Mouse (Mus musculus): ENCODE results near the gene Adgrg3.
A peak's percentile ranks its signal among the peaks of the same experiment; 100 is the strongest.

Adgrg3 gene

DNA sequence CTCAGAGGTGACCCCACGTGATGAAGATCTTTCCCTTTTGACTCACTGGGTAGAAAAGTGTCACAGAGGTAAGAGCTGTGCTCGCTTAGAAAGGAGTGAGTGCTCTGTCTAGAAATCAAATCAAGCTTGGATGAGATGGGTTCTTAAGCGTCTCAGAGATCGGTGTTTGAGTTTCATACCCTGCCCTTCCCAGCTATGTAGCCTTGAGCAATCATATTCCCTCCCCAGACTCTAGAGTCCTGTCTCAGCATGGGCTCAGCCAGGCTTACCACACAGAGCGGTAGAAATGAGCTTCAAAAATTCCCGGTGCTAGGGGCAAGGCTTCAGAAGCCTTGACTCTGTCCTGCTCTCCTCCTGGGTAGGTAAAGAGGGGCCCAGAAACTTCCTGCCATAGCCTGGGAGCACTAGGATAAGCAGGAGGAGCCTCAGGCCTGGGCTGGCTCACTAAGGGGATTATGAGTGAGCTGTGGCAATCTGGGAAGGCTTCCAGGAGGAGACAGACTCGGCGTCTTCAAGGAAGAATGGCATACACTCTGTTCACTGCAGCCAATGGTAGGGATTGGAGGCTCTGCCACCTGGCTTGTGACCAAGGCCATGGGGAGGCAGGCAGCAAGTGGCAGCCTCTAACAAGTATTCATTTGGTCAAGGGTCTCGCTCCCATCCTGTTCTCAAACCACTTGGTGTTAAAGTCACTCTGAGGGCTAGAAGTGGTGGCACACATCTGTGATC is 24.3 kb upstream of the Adgrg3 start:
- no peak for DNase-seq

DNA sequence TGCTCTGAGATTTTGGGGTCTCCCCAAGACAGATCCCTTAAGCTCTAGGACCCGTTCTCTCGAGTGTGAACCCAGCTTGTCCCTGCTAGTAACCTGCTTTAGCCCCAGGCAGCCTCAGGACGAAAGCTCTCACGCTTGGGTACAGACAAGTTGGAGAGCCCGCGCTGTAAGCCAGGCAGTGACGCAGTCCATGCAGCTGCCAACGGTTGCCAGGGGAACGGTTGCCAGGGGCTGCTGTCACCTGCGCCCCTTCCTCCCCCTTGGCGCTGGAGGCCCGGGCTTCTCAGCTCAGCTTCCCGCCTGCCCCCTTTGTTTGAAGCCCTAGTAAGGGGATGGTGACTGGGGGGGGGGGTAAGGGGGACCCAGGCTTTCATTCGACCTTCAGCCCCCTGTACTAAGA is 23.5 kb upstream of the Adgrg3 start:
- DNase-seq, result peak; percentile 81

DNA sequence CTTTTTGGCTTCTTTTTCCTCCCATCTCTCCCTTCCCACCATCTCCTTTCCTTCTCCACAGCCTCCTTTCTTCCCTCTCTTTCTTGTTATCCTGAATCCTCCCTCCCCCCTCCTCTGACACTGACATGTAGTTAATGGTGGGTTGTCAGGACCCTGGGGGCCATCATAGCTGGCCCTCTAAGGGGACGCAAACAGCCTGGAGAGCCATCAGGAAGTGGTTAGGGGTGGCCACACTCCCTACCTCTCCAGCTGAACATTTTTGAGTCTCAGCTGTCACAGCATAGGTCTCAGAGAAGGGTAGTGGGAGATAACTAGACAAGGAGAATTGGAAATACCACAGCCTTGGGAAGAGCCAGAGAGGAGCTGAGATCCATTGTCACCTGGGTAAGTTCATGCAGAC is 23.0 kb upstream of the Adgrg3 start:
- no peak for DNase-seq

DNA sequence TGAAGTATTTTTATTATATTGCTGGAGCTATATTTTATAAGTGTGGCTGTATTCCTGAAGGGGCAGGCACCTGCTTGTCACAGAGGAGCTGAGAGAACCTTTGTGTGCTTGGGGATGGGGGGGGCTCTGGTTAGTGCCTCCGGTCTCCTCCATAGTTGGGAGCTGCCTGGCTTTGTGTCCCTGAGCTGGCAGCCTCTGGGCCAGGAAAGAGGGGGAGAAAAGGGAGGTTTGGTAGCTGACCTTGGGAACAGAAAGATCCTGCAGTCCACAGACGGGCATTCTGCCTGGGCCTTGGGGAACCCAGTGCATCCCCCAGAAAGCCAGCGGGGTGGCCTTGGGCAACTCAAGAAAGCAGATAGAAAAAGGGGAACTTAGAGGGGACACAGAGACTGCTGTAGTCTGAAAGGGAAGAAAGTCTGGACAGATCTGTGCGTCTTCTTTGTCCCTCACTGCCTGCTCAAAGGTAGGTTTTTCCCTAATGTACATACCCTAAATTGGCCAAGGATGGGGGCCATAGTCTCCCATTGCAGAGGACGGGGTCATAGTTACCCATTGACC is 22.1 kb upstream of the Adgrg3 start:
- no peak for DNase-seq

DNA sequence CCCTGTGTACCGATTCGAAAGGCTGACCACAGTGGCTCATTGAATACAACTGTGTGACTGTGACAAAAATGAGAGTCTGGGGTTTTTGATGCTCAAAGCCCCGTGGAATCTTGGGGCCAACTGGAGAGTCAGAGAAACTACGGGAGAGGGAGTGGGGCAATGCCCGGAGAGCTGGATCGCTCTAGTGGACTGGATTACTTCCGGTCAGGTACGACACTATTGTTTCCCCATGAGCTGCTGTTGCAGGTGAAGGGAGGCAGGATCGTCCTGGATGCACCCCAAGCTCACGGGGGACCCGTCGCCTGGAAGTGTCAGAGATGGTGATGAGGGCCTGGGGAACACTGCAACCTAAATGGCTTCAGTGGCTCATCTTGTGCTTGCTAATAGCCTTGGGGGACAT is 21.5 kb upstream of the Adgrg3 start:
- DNase-seq, result no peak

DNA sequence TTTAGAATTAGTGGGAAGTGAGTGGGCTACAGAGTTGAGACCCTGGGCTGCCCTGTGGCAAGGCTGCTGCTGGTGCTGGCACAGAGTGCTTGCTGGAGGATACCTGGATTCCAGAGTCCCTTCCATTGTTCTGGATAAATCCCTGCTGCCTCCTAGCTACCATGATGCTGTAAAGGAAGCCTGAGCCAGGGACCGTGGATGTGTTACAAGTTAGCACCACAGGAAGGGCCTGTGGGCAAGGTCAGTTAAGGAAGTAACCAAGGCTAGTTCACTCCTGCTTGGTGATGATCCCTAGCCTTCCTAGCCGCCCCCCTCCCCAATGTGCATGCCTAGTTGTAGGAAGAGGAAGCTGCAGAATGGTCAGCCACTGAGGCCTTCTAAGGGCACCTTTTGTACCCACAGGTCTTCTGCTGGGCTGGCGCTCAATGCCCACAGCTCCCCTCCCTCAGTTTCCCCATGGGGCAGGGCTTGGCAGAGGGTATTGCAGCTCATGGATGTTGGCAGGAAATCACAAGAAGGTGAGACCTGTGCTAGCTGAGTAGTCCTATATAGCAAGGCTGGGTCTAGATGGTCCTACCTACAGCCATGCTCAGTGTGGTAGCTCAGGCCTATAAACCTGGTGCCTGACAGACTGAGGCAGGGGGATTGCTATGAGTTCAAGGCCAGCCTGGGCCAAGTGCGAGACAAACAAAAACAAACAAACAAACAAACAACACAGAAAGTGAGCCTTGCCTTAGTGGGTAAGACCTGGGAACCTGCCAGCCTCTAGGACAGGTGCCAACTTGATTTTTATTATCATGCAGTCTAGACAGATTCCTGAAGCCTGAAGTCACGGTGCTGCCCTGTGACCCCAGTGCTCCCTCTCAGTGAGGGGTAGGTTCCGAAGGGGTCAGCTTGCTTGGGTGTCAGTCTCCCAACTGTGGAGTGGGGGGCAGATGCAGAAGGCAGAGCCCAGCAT is 20.3 kb upstream of the Adgrg3 start:
- peak; percentile 84 for DNase-seq

DNA sequence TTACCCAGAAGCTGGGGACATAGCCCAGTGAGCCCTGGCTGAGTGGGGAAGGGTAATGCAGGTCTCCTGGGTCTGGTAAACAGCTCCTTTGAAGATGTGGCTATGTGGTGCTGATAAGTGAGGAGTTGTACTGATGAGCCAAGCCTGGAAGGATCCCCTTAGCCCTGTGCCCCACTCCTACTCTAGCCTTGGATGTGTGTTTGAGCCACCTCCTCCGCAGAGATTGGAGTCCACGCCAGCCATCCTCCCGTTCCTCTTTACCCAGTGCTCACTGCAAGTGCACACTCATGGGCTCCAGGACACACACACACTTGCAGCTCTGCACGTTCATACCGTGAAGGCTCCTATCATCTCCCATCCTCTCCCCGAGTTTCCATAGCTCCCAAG is 19.6 kb upstream of the Adgrg3 start:
- DNase-seq, result no peak

DNA sequence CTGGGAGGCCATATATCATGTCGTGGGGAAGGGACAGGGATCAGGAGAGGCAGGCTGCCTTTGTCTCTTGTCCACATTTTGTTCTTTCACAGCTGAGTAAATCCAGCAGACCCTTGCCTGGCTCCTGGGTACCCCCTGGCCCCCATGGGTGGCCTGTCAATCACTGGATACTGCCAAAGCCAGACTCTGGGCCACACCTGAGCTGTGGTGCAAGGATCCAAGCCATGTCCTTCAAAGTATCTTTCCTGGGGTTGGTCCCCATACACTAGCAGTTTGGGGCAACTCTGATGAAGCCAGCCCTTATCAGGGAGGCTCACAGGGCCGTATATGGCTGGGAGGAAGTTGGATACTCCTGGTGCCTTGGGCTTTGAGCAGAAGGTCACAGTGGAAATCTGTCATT is 19.1 kb upstream of the Adgrg3 start:
- DNase-seq, result no peak

DNA sequence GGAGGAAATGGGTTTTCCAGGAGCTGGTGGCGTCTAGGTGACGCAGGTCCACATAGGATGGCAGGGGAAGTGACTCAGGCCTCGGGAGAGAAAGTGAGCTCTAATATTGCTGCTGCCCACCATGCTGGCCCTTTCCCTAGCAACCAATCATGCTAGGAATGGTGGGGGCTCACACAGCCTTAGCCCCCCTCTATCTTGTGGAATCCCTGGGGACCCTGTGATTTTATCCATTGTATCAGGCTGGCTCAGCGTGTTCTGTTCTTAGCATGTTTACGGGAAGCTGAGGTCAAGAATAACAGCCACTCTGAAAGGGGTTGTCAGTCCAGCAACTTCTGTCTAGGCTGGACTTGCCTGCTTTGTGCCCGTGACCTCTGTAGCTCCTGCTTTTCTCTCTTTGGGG is 18.5 kb upstream of the Adgrg3 start:
- peak; percentile 68 for DNase-seq

DNA sequence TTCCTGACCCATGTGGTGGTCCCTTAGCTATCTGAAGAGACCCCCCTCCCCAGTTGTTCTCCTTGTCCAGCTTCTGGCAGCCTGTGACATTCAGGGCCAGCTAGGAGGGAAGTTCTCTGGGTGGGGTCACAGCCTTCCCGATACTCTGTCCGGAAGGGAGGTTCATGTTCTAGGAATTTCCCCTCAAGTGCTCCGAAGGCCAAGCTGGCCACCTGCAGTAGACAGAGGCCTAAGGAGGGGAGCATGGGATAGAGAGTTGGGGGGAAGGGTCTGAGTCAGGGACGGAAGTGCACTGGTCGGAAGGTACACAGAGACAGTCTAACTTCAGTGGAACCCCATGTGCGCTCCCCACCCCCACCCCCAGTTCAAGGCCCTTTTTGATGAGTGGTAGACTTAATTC is 17.5 kb upstream of the Adgrg3 start:
- peak; percentile 71 for DNase-seq

DNA sequence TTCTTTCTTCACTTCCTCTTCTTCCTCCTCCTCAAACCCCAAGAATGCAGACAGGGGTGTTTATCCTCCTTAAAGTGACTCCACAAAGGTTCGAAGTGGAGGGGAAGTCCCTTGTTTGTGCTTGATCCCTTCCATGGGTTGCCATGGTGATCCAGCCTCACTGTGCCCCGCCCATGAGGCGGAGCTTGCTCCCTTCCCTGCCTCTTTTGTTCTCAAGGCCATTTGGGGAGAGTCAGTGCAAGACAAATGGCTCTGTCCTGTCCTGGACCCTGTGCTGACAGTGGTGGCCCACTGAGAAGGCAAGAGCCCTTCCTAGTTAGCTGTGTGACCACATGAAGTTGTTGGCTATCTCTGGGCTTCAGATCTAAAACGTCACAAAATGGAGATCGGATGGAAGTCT is 16.8 kb upstream of the Adgrg3 start:
- peak; percentile 83 for DNase-seq

DNA sequence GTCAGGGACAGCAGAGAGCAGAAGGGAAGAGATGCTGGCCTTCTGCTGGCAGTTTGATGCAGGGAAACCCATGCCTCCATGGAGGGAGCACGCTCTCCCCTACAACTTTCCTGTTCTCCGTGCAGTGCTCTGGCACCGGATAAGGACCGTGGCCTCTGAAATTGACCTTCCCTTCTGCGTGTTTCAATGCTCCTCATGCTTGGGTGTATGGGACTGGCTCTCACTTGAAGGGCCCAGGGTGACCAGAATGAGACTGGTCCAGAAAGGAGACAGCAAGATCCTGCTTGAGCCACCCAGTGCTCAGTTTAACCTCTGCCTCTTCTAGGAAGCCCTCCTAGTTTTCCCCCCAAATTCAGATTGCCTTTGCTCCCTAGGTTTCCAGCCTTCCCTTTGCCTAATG is 16.3 kb upstream of the Adgrg3 start:
- DNase-seq, result no peak

DNA sequence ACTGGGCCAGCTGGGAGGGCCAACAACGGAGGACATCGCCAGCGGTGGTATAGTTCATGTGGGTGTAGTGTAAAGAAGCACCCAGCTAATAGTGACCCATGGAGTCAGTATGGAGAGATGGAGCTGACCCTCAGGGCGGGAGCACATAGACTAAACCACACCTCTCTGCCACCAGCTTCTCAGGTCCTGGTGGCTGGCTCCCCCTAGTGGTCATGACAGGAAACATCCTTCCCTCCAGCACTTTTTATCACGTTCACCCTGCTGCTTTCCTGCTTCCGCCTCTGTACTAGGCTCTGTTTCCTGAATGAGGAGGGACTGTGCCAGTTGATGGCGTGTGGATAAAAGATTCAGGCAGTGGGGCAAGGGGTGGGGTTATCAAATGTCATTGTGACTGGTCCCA is 15.8 kb upstream of the Adgrg3 start:
- peak; percentile 88 for DNase-seq

DNA sequence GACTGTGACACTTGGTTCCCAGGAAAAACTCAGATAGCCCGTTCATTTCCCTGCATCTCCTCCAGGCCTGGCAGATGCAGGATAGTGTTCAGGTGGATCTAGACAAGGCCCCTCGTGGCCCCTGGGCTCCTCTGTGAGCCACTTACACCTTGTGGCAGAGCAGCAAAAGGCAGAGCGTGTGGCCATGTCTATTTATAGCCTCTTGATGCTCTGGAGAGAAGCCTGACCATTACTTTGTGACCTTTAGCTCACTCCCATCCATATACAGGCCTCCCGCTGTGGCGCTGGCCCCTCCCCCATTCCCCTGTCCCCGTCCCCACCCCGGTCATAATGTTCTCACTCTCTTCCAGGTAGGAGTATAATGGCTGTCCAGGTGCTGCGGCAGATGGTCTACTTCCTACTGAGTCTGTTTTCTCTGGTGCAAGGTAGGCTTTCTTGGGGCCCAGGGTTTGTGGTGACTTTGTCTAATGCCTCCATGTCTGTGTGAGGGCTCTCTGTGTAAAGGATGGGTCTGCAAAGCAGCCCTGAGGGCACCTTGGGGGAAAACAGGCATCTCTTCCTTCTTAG is 15.3 kb upstream of the Adgrg3 start:
- no peak for DNase-seq

DNA sequence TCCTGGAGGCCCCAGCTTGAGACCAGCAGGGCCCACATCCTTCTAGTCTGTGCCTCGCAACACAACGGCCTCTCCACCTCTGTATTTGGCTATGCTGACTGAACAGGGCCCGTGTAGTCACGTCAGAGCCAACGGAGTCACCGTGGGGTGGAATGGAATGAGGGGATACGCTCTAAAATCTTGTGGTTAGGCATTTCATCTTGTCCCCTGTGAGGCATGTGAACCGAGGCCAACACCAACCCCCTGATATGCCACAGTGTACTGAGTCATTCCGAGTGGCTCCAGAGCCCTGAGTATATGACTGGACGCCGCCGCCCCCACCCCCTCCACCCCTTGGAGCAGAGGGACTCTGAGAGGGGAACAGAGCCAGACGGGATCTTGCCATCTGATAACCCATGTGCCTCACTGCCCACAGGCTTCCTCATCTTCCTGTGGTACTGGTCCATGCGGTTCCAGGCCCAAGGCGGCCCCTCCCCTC is 5.0 kb upstream of the Adgrg3 start:
- no peak for DNase-seq

DNA sequence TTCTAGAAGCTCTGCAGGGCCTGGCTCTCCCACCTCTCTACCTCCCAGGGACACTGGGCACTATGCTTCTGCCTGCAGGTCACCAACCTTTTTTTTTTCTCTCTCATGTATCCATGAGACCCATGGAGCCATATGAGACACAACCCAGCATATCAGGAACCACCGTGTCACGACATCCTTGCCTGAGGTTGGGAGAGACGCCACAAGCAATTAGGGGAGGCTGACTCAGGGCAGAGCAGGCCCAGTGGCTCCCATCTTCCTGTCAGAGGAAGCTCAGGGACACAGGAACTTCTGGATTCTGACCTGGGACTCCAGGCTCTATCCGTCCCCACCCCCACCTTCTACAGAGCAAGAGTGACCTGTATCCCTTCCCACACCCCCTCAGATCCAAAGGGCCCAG is 1.6 kb upstream of the Adgrg3 start:
- no peak for DNase-seq

DNA sequence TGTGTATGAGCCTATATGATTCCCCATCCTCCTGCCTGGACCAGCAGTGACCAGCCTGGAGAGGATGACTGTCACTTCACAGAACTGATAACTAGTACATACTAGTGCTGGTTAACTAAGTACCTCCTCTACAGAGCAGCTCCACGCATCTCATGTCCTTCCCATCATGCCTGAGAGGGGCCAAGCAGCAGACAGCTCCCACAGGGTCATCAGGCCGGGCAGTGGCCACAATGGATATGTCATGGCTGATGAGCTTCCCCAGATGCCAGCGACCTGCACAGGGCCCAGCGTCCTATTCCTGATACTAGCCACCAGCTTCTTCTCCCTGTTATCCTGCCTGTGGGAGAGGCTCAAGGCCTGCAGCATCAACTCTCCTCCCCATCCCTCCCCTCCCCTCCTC is 808 bp upstream of the Adgrg3 start:
- DNase-seq, result no peak

DNA sequence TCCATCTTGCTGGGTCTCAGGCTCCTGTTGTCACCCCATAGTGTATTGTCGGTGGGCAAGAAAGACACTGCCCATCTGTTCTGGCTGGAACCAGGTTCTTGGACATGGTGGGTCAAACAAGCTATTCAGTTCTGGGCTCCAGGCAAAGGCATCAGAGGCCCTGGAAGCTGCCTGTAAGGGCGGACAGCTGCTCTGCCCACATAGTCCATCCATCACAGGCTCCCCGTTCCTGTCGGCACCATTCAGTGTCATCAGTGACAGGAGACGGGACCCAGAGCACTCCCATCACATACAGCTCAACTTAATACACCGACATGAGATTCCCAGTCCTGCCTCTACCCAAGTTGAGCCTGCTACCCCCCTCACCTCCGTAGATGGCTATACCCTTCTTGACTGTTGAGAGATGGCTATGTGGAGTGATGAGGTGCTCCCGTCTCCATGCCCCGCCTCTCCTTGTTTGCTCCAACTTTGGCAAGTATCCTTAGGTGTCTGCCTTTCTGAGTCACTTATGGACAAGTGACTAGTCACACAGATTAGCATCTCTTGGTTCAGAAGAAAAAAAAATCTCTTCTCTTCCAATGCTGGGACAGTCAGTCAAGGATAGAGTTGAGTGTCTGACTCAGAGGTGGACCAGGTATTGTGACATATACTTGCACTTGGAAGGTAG is 610 bp downstream of the Adgrg3 start:
- no peak for DNase-seq

DNA sequence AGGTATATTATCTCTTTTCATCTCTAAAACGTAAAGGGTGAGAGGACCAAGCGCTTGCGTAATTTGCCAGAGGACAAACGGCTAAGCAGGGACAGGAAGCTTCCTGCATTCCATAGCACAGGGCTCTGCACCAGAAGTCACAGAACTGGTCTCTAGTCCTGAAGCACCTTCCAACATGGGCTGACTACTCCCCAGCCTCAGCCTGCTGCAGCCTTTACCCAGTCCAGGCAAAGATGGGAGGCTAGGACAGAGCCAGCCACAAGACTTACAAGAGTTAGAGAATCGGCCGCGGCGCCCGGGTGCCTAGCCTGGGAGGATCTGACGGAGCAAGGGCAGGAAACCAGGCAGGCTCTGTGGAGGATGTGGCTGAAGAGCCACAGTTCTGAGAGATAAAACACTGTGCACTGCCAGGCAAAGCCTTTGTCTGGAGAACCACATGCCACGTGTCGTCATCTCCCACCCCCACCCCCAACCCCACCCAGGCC is 2.8 kb downstream of the Adgrg3 start:
- DNase-seq, result peak; percentile 47

DNA sequence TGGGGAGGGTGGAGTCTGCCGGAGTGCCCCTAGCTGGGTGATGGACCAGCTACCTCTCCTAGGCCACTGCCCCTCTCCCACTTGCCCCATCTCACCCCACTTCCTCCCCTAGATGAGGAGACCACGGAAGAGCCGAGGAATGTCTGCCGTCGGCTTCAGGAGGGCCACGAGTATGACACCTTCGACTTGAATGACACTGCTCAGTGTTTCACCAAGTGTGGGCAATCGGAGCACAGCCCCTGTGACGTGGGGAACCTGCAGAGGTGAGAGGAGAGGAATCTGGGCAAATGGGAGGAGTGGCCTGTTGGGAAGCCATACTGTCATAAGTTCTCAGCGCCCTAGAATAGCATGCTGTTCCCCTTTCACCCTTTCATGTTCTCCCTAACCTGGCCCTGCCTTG is 3.3 kb downstream of the Adgrg3 start:
- DNase-seq, result no peak

DNA sequence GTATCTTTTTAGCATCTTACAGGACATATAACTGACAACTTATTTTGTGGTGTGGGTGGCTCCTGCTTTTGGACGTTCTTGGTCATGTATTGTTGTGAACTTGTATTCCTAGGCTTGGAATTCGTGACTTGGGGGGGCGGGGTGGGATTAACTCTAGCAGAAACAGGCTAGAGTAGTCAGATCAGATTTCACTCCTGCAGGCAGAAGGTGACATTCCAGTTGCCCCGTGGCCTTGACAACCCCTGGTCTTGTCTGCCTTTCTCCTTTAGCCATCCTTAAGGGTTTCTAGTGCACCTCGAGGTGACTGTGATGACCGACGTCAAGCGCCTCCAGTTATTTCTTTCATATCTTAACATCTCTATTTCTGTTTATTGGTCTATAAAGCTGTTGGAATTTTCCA is 5.7 kb downstream of the Adgrg3 start:
- no peak for DNase-seq

DNA sequence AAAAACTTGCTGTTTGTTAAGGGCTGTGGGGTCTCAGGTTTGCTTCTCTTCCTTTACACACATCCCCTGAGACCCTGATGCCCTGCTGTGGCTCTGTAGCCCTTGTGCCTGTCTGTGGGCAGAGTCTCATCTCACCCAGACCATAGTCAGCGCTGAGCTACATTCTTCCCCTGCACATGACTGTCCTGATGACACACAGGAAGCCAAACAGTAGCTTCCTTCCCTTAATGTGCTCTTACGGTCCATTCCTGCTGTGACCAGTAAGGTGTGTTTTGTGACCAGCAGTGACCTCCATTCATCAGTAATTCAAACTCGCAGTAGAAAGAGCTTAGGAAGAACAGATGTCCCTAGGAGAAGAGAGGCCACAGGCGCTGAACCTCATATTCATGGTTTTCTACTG is 6.9 kb downstream of the Adgrg3 start:
- no peak for DNase-seq

DNA sequence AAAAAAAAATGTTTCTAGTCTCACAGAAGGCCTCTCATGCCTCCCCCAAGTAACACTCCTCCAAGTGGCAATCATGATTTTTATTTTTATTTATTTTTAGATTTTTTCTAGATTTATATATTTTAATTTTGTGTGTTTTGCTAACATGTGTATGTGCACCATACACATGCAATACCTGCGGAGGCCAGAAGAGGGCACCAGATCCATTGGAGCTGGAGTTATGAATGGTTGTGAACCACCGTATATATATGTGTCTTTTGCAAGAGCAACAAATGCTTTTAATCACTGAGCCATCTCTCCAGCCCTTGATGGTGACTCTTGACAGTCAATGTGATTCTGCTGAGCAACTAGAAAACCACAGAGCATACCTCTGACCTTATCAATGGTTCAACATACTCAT is 7.9 kb downstream of the Adgrg3 start:
- DNase-seq, result no peak
